Mouse (Mus musculus) testis, adult 2 months (tissue): ENCODE measurements at regions not wholly inside any gene's neighbourhood (a gene's known extent, or its start where the extent isn't known, plus 50 kb on each side); places are given as distances from the start of the nearest gene placed in this dataset.

Experiments used
- CTCF ChIP-seq: fragments of 200-500 bp; IDR thresholded peaks from 2 replicates; pipeline ENCODE4 v1.5.1; 2012; ENCODE audit warnings: low read depth, mild to moderate bottlenecking, inconsistent platforms, low read length, moderate library complexity; ENCODE audit not compliant: control insufficient read depth, insufficient read depth, insufficient replicate concordance
- POLR2A ChIP-seq: fragments of 200-500 bp; IDR thresholded peaks from 2 replicates; pipeline ENCODE4 v1.6.1; 2012; ENCODE audit warnings: low read depth, mild to moderate bottlenecking, inconsistent platforms, low read length, moderate library complexity; ENCODE audit not compliant: control insufficient read depth

- TF ChIP-seq CTCF (no peak), POLR2A (no peak)
Measured at GRCm38 (mm10) chr3:52498506-52499228, 230.5 kb downstream of the Foxo1 start.
